Mouse (Mus musculus) ZHBTc4 (cell line): ENCODE measurements around the gene Bpifb1.
A peak's percentile ranks its signal among the peaks of the same experiment; 100 is the strongest.
"Not testable (repeated sequence)": the region's sequence is repeated elsewhere in the genome, so short reads cannot be mapped to it uniquely, and the experiment has no call there.

Source experiments
- DNase-seq: peaks from one replicate; pipeline ENCODE4 v3.0.0-alpha.2; 2011; ENCODE audit warnings: low read depth, low spot score

Bpifb1 gene

GRCm38 (mm10) chr2:154190546-154191258, at the start of gene Bpifb1:
Bpifb1 (plus strand) TSS chr2:154190818.
- DNase-seq, result no peak

DNA sequence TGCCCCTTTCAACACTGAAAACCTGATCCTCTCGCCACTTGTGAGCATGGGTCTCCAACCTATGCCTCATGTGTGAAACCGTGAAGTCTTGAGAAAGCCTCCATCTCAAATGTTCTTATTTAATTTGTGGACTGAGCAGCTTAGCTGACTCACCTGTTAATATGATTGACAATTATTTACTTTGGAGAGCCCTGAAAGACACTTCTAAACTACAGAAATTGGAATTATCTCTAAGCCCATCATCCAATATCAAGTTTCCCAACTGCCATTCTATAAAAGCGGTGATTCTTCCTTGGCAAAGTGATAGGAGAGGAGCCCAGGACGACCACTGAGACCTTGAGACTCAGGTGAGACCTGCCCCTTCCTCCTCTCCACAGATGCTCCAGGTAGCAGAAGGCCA, 48.0 kb upstream of the Bpifb1 start, which contains the start of gene Bpifa1:
Bpifa1 (plus strand) TSS at position 301 of the 400 bp plus-strand sequence.
- no peak for DNase-seq

- no peak for DNase-seq
Observed at GRCm38 (mm10) chr2:154143735-154144134, 46.9 kb upstream of the Bpifb1 start.

DNA sequence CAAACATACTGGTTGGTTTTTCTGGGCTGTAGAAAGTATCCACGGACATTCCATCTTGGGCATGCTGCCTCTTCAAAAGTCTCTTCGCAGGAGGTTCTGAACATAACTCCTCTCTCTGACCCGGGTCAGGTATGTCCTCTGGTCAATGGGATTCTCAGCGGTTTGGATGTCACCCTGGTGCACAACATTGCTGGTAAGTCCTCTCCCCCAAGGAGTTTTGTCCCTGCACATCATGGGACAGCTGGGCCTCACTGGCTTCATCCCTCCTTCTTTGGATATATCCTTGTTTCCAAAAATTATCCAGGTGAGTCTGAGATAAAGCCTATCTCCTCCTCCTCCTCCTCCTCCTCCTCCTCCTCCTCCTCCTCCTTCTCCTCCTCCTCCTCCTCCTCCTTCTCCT, 43.1 kb upstream of the Bpifb1 start:
- DNase-seq, result no peak

DNA sequence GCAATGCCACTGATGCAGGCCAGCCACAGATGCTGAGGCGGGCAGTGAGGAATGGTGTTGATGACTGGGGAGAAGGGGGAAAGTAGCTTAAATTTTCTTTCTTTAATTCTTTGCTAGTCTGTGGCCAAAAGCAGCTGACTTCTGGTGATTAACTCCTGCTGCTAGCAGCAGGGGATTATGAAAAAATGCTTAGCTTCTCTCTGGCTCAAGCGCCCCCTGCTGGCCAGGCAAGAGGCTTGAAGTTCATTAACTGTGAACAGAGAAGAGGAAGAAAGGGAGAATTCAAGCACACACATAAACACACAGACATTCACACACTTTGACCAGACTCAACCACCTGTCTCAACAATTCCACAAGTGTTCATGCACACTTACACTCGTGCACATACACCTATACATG, 32.2 kb upstream of the Bpifb1 start:
- DNase-seq, result peak; percentile 71

GRCm38 (mm10) chr2:154162307-154162706, 28.3 kb upstream of the Bpifb1 start, which contains the start of gene Bpifa5:
Bpifa5 (plus strand) TSS chr2:154162607.
- DNase-seq, result no peak

- DNase-seq, result no peak
Observed at GRCm38 (mm10) chr2:154163306-154163705, 27.3 kb upstream of the Bpifb1 start.

- DNase-seq, result no peak
Observed at GRCm38 (mm10) chr2:154169172-154169571, 21.4 kb upstream of the Bpifb1 start.

DNA sequence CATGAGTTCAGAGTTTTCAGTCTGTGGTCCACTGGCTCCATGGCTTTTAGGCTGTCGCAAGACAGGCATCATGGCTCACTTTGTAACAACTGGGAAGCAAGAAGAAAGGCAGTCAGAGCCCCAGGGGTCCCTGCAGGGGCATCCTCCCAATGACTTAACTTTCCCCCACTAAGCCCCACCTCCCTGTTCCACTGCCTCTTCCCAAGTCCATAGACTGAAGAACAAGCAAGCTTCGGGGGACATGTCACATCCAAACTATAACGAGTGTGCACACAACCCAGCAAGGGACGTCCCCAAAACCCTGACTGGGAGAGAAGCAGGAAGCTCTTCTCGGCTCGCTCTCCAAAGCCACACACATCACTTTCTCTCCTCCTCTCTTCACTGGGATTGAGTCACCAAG, 19.0 kb upstream of the Bpifb1 start:
- DNase-seq, result no peak

DNA sequence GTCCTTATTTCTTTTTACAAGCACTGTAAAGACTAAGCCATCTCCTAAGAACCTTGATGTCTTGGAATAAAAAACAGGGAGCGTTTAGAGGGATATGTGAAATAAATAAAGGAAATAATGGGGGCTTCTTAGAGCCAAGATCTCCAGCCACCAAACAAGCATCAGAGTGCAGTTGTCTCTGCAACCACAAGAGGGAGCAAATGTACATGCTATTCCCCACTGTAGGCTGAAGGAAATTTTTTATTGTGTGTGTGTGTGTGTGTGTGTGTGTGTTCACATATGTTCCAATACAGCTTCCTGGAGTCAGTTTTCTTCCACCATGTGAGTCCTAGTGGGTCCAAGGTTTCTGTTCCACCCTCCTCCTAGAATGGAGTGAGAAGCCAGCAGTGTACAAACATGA, 17.3 kb upstream of the Bpifb1 start:
- DNase-seq, result peak; percentile 28

- not testable (repeated sequence) for DNase-seq
Observed at GRCm38 (mm10) chr2:154181900-154182299, 8.7 kb upstream of the Bpifb1 start.

DNA sequence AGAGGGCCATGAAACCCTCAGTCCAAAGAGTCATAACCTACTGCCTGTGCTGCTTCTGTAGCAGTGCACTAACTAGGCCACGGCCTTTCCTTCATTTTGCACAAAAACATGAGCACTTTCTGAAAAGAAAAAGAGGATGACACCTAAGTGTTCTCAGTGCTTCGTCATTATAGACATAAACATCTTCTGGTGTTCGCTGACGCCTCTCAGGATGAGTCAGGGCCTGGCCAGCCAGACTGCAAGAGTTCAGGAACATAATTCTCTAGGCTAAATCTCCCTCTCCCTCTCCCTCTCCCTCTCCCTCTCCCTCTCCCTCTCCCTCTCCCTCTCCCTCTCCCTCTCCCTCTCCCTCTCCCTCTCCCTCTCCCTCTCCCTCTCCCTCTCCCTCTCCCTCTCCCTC, 7.6 kb upstream of the Bpifb1 start:
- not testable (repeated sequence) for DNase-seq

- no peak for DNase-seq
Observed at GRCm38 (mm10) chr2:154185319-154185718, 5.3 kb upstream of the Bpifb1 start.

DNA sequence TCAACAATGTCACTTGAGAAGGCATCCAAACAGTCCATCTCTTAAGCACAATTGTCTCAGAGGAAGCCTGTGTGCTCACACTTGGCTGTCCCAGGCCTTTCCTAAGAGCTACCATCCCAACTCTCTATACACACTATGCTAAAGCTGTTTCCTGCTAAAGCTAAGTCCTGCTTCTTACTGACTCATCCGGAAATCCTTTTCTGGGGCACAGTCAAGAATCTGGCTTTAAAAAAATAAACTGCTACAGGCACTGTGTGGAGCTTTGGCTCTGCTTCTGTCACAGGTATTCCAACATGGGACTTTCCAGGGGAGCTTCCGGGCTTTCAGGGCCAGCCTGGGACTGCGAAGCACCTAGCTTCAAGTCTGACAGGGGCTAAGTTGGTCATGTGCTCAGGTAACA, 4.9 kb upstream of the Bpifb1 start:
- no peak for DNase-seq

GRCm38 (mm10) chr2:154187468-154187867, 3.1 kb upstream of the Bpifb1 start:
- peak; percentile 81 for DNase-seq

DNA sequence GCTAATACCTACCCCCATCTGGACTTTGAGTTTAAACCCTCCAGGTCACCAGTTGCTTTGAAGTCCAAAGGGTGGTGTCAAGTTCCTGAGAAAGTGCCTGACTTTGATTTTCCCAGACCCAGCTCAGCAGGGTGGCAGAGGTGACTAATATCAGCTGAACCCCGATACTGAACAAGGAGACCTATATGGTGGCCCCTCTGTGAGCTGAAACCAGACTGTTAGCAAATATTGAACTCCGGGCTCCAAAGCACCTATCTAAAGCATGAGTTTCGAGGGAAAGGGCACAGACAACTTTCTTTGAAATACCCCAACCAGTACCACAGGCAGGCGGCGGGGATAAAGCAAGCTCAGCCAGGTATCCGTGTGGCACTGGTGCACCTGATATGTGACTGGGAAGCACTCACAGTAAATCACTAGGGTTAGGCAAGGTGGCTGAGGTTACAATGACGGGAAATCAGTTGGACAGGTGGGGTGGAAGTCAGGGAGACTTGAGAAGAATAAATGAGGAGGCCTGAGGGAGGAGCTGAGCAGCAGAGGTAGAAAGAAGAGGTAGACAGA, 662 bp upstream of the Bpifb1 start:
- no peak for DNase-seq

DNA sequence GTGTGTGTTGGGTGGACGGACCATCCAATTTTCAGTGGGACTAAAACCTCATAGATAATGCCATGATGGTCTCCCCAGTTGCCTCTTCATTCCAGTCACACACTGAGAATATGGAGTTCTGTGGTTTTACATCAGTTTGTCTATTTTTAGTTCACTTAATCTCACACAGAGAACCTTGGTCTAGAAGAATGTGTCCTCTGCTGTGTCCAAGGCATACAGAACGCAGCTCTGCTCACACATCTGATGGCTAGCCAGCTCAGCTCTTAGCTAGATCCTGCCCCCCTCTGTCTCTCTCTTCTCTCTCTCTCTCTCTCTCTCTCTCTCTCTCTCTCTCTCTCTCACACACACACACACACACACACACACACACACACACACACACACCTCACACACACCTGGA, 1.5 kb downstream of the Bpifb1 start:
- no peak for DNase-seq

GRCm38 (mm10) chr2:154193071-154193470, 2.5 kb downstream of the Bpifb1 start:
- no peak for DNase-seq

DNA sequence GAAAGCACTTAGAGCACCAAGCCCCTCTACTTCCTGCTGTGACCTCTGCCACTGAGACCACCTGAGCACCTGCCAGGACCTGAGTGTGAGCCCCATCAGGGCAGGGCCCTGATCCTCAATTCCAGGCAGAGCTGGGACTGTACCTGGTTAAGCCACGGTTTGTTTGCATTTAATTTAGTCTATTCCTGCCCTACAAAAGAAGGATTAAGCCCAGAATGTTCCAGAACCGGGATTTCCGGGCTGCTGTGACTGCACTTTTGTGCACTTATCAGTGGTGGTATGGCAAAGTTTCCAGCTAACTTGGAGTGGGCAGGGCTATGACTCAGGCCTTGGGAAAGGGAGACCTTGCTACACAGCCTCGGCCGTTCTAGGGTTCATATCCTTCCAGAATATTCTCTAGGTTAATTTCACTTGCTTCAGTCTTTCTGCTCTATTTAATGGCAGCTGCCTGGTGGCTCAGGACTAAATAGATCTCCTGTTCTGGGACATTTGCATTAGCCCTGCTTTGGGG, 3.4 kb downstream of the Bpifb1 start:
- no peak for DNase-seq

DNA sequence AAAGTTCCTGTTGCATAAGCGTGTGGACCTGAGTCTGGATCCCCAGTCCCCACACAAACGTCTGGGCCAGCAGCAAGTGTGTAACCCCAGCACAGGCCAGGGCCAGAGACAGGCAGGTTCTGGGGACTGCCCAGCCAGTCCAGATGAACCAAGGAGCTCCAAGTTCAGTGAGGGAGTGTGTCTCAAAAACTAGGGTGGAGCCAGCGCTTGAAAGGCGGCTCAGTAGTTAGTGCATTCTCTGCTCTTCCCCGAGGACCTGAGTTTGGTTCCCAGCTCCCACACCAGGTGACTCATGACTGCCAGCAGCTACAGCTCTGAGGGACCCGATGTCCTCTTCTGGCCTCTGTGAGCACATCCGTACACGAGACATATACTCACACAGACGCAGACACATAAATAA, 6.4 kb downstream of the Bpifb1 start:
- no peak for DNase-seq

GRCm38 (mm10) chr2:154204630-154205029, 14.0 kb downstream of the Bpifb1 start:
- no peak for DNase-seq

- peak; percentile 83 for DNase-seq
Observed at GRCm38 (mm10) chr2:154206908-154207307, 16.3 kb downstream of the Bpifb1 start.

DNA sequence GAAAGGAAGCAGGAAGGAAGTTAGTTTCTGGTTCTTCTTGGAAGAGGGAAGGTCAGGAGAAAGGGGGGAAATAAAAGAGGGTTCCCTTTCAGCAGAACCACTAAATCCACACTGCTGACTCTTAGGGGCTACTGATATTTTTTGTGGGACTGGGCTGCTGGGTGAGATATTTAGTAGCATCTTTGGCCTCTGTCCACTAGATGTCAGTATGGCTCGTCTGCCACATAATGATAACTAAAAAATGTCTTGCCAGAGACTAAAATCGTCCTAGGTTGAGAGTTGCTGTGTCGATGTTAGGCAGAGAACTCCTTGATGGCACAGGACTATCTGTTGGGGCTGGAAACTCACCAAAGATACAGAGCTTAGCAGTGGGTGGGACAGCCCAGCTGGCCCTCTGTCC, 18.5 kb downstream of the Bpifb1 start:
- DNase-seq, result peak; percentile 52
